Comparison of ENCODE assay signal across 25 mouse cellular contexts in genomic region chr5:72736437-72736836, GRCm38 (mm10). TPM values are rescaled to one million over a fixed set of nuclear protein-coding genes. Genes with fewer than 3 reads are reported as not detected.
DNase-seq lines count a peak whose midpoint lies in the region; ATAC-seq and TF ChIP-seq lines count a peak whose summit lies in the region.
"Had no signal": no experiment of that assay in that cellular context is flagged by ENCODE, and none has a peak within 500 bp of the region (broad histone marks: within the 10 kb centered on the region; RNA-seq: fewer than 3 reads in every experiment).

No protein-coding gene starts in this region.

- no peak overlapping the region for H3K27ac ChIP-seq in heart, embryonic 16.5 days (ENCODE audit: low read length)
- H3K27ac ChIP-seq in lung, postnatal 0 days (ENCODE audit: low read length): no peak overlapping the region
- H3K27ac ChIP-seq in small intestine, adult 2 months (ENCODE audit: insufficient read depth, low read depth, low read length): no peak overlapping the region
- no peak overlapping the region for H3K27ac ChIP-seq in forebrain, embryonic 14.5 days (ENCODE audit: low read depth, low read length)
- H3K27ac ChIP-seq: embryonic facial prominence, embryonic 10.5 days; hindbrain, embryonic 10.5 days; intestine, embryonic 15.5 days; limb, embryonic 10.5 days; midbrain, embryonic 15.5 days; stomach, postnatal 0 days had no signal

- no peak overlapping the region for H3K9ac ChIP-seq in heart, embryonic 16.5 days (ENCODE audit: low read length)
- H3K9ac ChIP-seq in lung, postnatal 0 days (replicated peaks; ENCODE audit: low read depth): no peak overlapping the region
- no peak overlapping the region for H3K9ac ChIP-seq in forebrain, embryonic 14.5 days (ENCODE audit: low read length)
- H3K9ac ChIP-seq: intestine, embryonic 15.5 days; liver, postnatal 0 days; midbrain, embryonic 15.5 days had no signal

- H3K4me1 ChIP-seq in heart, embryonic 16.5 days (ENCODE audit: control insufficient read depth, insufficient read depth, low read length): peaks cover 12% of the 10 kb centered on the region
- no peaks in the 10 kb centered on the region for H3K4me1 ChIP-seq in lung, postnatal 0 days (ENCODE audit: insufficient read depth, low read depth, low read length)
- H3K4me1 ChIP-seq in small intestine, adult 2 months (ENCODE audit: control insufficient read depth, insufficient read depth, insufficient read length, low read length): no peaks in the 10 kb centered on the region
- 0 out of 2 replicates have a peak, but pooled peaks cover 3% of the 10 kb centered on the region for H3K4me1 ChIP-seq in forebrain, embryonic 14.5 days (ENCODE audit: control insufficient read depth, insufficient read depth, low read length)
- H3K4me1 ChIP-seq: embryonic facial prominence, embryonic 10.5 days; hindbrain, embryonic 10.5 days; intestine, embryonic 15.5 days; limb, embryonic 10.5 days; midbrain, embryonic 15.5 days had no signal

- H3K4me3 ChIP-seq in heart, embryonic 16.5 days (ENCODE audit: low read length): no peak overlapping the region
- H3K4me3 ChIP-seq in lung, postnatal 0 days (ENCODE audit: low read depth, low read length): no peak overlapping the region
- 0 out of 2 replicates have a peak overlapping the region, but pooled peaks have one; percentile 28 for H3K4me3 ChIP-seq in small intestine, adult 2 months (ENCODE audit: low read depth, low read length)
- H3K4me3 ChIP-seq in forebrain, embryonic 14.5 days (ENCODE audit: low read depth, low read length): no peak overlapping the region
- H3K4me3 ChIP-seq: embryonic facial prominence, embryonic 10.5 days; hindbrain, embryonic 10.5 days; intestine, embryonic 15.5 days; limb, embryonic 10.5 days; megakaryocyte, embryonic 14.5 days; midbrain, embryonic 15.5 days; myocyte had no signal

- DNase-seq in heart, adult 11 months: no peak
- no peak for DNase-seq in lung, postnatal 0 days (ENCODE audit: low spot score)
- DNase-seq in lung, postnatal 10 days: no peak
- DNase-seq in forebrain, embryonic 14.5 days (ENCODE audit: low spot score): no peak
- DNase-seq: adrenal gland, postnatal 25 days; cerebellum, adult 9-10 months; gastrocnemius, postnatal 10 days; kidney, adult 9 months; kidney, postnatal 14 days; liver, postnatal 0 days had no signal

- TF ChIP-seq CTCF in lung, postnatal 0 days (IDR thresholded peaks at IDR 0.05): no peak
- TF ChIP-seq CTCF in small intestine, adult 2 months (IDR thresholded peaks at IDR 0.05; ENCODE audit: extremely low read depth, insufficient read length, insufficient replicate concordance, low read depth, low read length): no peak

- peak overlapping the region; percentile 35 for H3K4me2 ChIP-seq in heart, embryonic 16.5 days (ENCODE audit: low read depth, low read length)
- H3K4me2 ChIP-seq in lung, postnatal 0 days (replicated peaks; ENCODE audit: low read depth, low read length): peak overlapping the region; percentile 30; the same call in 1 of the 2 replicates
- H3K4me2 ChIP-seq in forebrain, embryonic 14.5 days (ENCODE audit: low read length): no peak overlapping the region
- H3K4me2 ChIP-seq: intestine, embryonic 15.5 days; midbrain, embryonic 15.5 days had no signal

- no peak for ATAC-seq in heart, embryonic 16.5 days (replicated peaks; ENCODE audit: extremely low read depth, insufficient read depth, low FRiP score)
- ATAC-seq in lung, postnatal 0 days: no peak
- peak; percentile 60; the same call in 1 of the 2 replicates for ATAC-seq in megakaryocyte, adult 5-6 weeks (ENCODE audit: poor library complexity, severe bottlenecking)
- ATAC-seq in forebrain, embryonic 14.5 days: no peak
- ATAC-seq: forebrain, embryonic 16.5 days; hindbrain, embryonic 16.5 days; intestine, embryonic 15.5 days; liver, postnatal 0 days; midbrain, embryonic 15.5 days had no signal

- TF ChIP-seq EP300 in lung, postnatal 0 days (IDR thresholded peaks at IDR 0.05): no peak

- TF ChIP-seq POLR2A in small intestine, adult 2 months (IDR thresholded peaks at IDR 0.05; ENCODE audit: low read depth, low read length): no peak

- no peaks in the 10 kb centered on the region for H3K9me3 ChIP-seq in heart, embryonic 16.5 days (replicated peaks; ENCODE audit: control insufficient read depth, low read length)
- H3K9me3 ChIP-seq in lung, postnatal 0 days (ENCODE audit: low read length): no peaks in the 10 kb centered on the region
- no peaks in the 10 kb centered on the region for H3K9me3 ChIP-seq in forebrain, embryonic 14.5 days (replicated peaks; ENCODE audit: control insufficient read depth, low read length)
- H3K9me3 ChIP-seq: embryonic facial prominence, embryonic 10.5 days; hindbrain, embryonic 10.5 days; intestine, embryonic 15.5 days; limb, embryonic 10.5 days; megakaryocyte, embryonic 14.5 days; midbrain, embryonic 15.5 days had no signal

- 25% methylated on average over 8 of the region's 8 CpGs for WGBS in heart, embryonic 16.5 days
- 29% methylated on average over 8 of the region's 8 CpGs for WGBS in lung, postnatal 0 days
- WGBS in small intestine, adult 2 months: 51% methylated on average over 8 of the region's 8 CpGs
- WGBS in forebrain, embryonic 14.5 days: 81% methylated on average over 8 of the region's 8 CpGs

- no peaks in the 10 kb centered on the region for H3K36me3 ChIP-seq in heart, embryonic 16.5 days (ENCODE audit: control insufficient read depth, insufficient read depth)
- H3K36me3 ChIP-seq in lung, postnatal 0 days (ENCODE audit: insufficient read depth, low read length): no peaks in the 10 kb centered on the region
- H3K36me3 ChIP-seq in small intestine, adult 2 months (ENCODE audit: control insufficient read depth, insufficient read depth, low read length): no peaks in the 10 kb centered on the region
- H3K36me3 ChIP-seq in forebrain, embryonic 14.5 days (ENCODE audit: control insufficient read depth, insufficient read depth, low read length): no peaks in the 10 kb centered on the region
- H3K36me3 ChIP-seq: embryonic facial prominence, embryonic 10.5 days; hindbrain, embryonic 10.5 days; intestine, embryonic 15.5 days; limb, embryonic 10.5 days; midbrain, embryonic 15.5 days had no signal

- H3K27me3 ChIP-seq in heart, embryonic 16.5 days (ENCODE audit: control insufficient read depth, insufficient read depth, low read length): no peaks in the 10 kb centered on the region
- H3K27me3 ChIP-seq in lung, postnatal 0 days (replicated peaks; ENCODE audit: insufficient read depth, low read length): no peaks in the 10 kb centered on the region
- H3K27me3 ChIP-seq in small intestine, adult 2 months (ENCODE audit: control insufficient read depth, insufficient read depth, low read length): peaks cover 2% of the 10 kb centered on the region; the same call in 1 of the 2 replicates
- H3K27me3 ChIP-seq in forebrain, embryonic 14.5 days (replicated peaks; ENCODE audit: control insufficient read depth, insufficient read depth, low read length): no peaks in the 10 kb centered on the region
- H3K27me3 ChIP-seq: intestine, embryonic 15.5 days; midbrain, embryonic 15.5 days had no signal

RNA-seq across cellular contexts. Expression of gene Txk, which starts 16.1 kb away (rescaled TPM):
- polyA plus RNA-seq in heart, embryonic 16.5 days (2015; fragmentation: Nextera tagmentation; extraction: Ambion mirVana): 0.56 and 2.0 TPM in 2 replicates
- polyA plus RNA-seq in lung, postnatal 0 days (2015; fragmentation: Nextera tagmentation; extraction: Ambion mirVana): 0.19 and 0.32 TPM in 2 replicates
- total RNA-seq in megakaryocyte, adult 5-6 weeks (2015): 2.8 and 5.3 TPM in 2 replicates
- 2.0 and 4.2 TPM in 2 replicates for total RNA-seq in megakaryocyte, adult 5-6 weeks (2017)
- polyA plus RNA-seq in small intestine, adult 2 months (2012; rRNA removed): 0.20 and 0.34 TPM in 2 replicates
- not detected in 2 replicates for polyA plus RNA-seq in forebrain, embryonic 14.5 days (2014; fragmentation: Nextera tagmentation; extraction: Ambion mirVana)
- total RNA-seq: adrenal gland, postnatal 25 days; gastrocnemius, postnatal 10 days; layer of hippocampus, adult 18-20 months; layer of hippocampus, postnatal 14 days had no signal
- polyA plus RNA-seq: embryonic facial prominence, embryonic 10.5 days; hindbrain, embryonic 10.5 days; limb, embryonic 10.5 days had no signal
